Mouse (Mus musculus) kidney, postnatal 14 days (tissue): ENCODE measurements around the gene Rrbp1.
A peak's percentile ranks its signal among the peaks of the same experiment; 100 is the strongest.

Experiments used
- DNase-seq: peaks from one replicate; pipeline ENCODE4 v3.0.0; 2022; ENCODE audit warnings: mixed read lengths

Gene Rrbp1

GRCm38 (mm10) chr2:144011080-144011551 lies at the start of gene Rrbp1:
TSS of gene Rrbp1 (minus strand) at chr2:144011263.
- peak; percentile 99 for DNase-seq

GRCm38 (mm10) chr2:144057735-144058134 lies 46.7 kb upstream of the Rrbp1 start:
- DNase-seq, result no peak

- DNase-seq, result peak; percentile 8
Observed at GRCm38 (mm10) chr2:144052410-144053065, 41.5 kb upstream of the Rrbp1 start.

- no peak for DNase-seq
Observed at GRCm38 (mm10) chr2:144050861-144051260, 39.8 kb upstream of the Rrbp1 start.

GRCm38 (mm10) chr2:144050146-144050680 lies 39.1 kb upstream of the Rrbp1 start:
- DNase-seq, result no peak

GRCm38 (mm10) chr2:144046916-144047315 lies 35.9 kb upstream of the Rrbp1 start:
- no peak for DNase-seq

- no peak for DNase-seq
Observed at GRCm38 (mm10) chr2:144045756-144046560, 34.9 kb upstream of the Rrbp1 start.

- DNase-seq, result no peak
Observed at GRCm38 (mm10) chr2:144044726-144045125, 33.7 kb upstream of the Rrbp1 start.

GRCm38 (mm10) chr2:144032664-144033063 lies 21.6 kb upstream of the Rrbp1 start, which contains the start of gene Banf2:
TSS of gene Banf2 (plus strand) at chr2:144033059.
- DNase-seq, result no peak

- DNase-seq, result no peak
Observed at GRCm38 (mm10) chr2:144030791-144031190, 19.7 kb upstream of the Rrbp1 start.

GRCm38 (mm10) chr2:144026456-144026855 lies 15.4 kb upstream of the Rrbp1 start:
- no peak for DNase-seq

- no peak for DNase-seq
Observed at GRCm38 (mm10) chr2:144025361-144025760, 14.3 kb upstream of the Rrbp1 start.

GRCm38 (mm10) chr2:144022441-144022840 lies 11.4 kb upstream of the Rrbp1 start:
- DNase-seq, result no peak

- DNase-seq, result no peak
Observed at GRCm38 (mm10) chr2:144019971-144020370, 8.9 kb upstream of the Rrbp1 start.

- DNase-seq, result no peak
Observed at GRCm38 (mm10) chr2:144015861-144016260, 4.8 kb upstream of the Rrbp1 start.

GRCm38 (mm10) chr2:144014481-144014880 lies 3.4 kb upstream of the Rrbp1 start:
- DNase-seq, result no peak

- no peak for DNase-seq
Observed at GRCm38 (mm10) chr2:144014051-144014450, 3.0 kb upstream of the Rrbp1 start.

- DNase-seq, result peak; percentile 89
Observed at GRCm38 (mm10) chr2:144010282-144011044, 600 bp downstream of the Rrbp1 start.

GRCm38 (mm10) chr2:144009551-144010281 lies 1.3 kb downstream of the Rrbp1 start:
- DNase-seq, result peak; percentile 75

- DNase-seq, result no peak
Observed at GRCm38 (mm10) chr2:144009081-144009480, 2.0 kb downstream of the Rrbp1 start.

GRCm38 (mm10) chr2:144007211-144007610 lies 3.9 kb downstream of the Rrbp1 start:
- DNase-seq, result no peak

- DNase-seq, result no peak
Observed at GRCm38 (mm10) chr2:144006686-144007085, 4.4 kb downstream of the Rrbp1 start.
